Mouse (Mus musculus) ES-E14 (cell line): ENCODE measurements around the gene Plekhg5. TPM values are rescaled to one million over a fixed set of nuclear protein-coding genes. Genes with fewer than 3 reads are reported as not detected.

Experiments
- DNase-seq: peaks from one replicate; pipeline ENCODE4 v3.0.0-alpha.2; 2013; ENCODE audit warnings: low read depth, low spot score
- H3K27ac ChIP-seq: 2 replicates; pipeline ENCODE4 v1.5.1; 2012; ENCODE audit warnings: low read depth, mild to moderate bottlenecking, low read length, moderate library complexity, mixed read lengths; ENCODE audit not compliant: poor library complexity, insufficient read depth, severe bottlenecking
- H3K36me3 ChIP-seq: 2 replicates; pipeline ENCODE4 v1.6.1; 2012; ENCODE audit warnings: mild to moderate bottlenecking, low read length, moderate library complexity, mixed read lengths; ENCODE audit not compliant: control insufficient read depth, poor library complexity, insufficient read depth, severe bottlenecking
- H3K4me1 ChIP-seq, 2 experiments: fragments of 150-350 bp in 1 of 2; sonication (generic) in 1 of 2; 2 replicates each; pipeline ENCODE4 v1.6.1; 2012; ENCODE audit warnings: low read length in 2 of 2, mild to moderate bottlenecking in 1 of 2, mixed read lengths in 1 of 2; ENCODE audit not compliant: control insufficient read depth in 2 of 2, insufficient read depth in 2 of 2, poor library complexity in 1 of 2
- H3K4me3 ChIP-seq, 2 experiments: fragments of 150-350 bp in 1 of 2; sonication (generic) in 1 of 2; 2 replicates each; pipeline ENCODE4 v1.5.1; 2012; ENCODE audit warnings: low read length in 2 of 2, low read depth in 1 of 2, mild to moderate bottlenecking in 1 of 2, mixed read lengths in 1 of 2; ENCODE audit not compliant: insufficient read depth in 1 of 2, poor library complexity in 1 of 2, severe bottlenecking in 1 of 2
- H3K9ac ChIP-seq: 2 replicates; pipeline ENCODE4 v1.6.1; 2012; ENCODE audit warnings: low read depth, mild to moderate bottlenecking, low read length, mixed read lengths; ENCODE audit not compliant: poor library complexity, insufficient read depth, severe bottlenecking
- H3K9me3 ChIP-seq: fragments of 150-350 bp; sonication (generic); 2 replicates; pipeline ENCODE4 v1.6.1; 2012; ENCODE audit warnings: low read depth, mild to moderate bottlenecking, low read length; ENCODE audit not compliant: control insufficient read depth, insufficient read depth
- CHD2 ChIP-seq: IDR thresholded peaks from 2 replicates; pipeline ENCODE4 v1.6.1; 2014; ENCODE audit warnings: mild to moderate bottlenecking, low read depth, low read length, inconsistent platforms
- HCFC1 ChIP-seq: IDR thresholded peaks from 2 replicates; pipeline ENCODE4 v1.6.1; 2012; ENCODE audit warnings: low read length, inconsistent platforms, borderline replicate concordance; ENCODE audit not compliant: insufficient read depth
- MAFK ChIP-seq: IDR thresholded peaks from 2 replicates; pipeline ENCODE4 v1.6.1; 2014; ENCODE audit warnings: mild to moderate bottlenecking, low read depth, low read length, inconsistent platforms; ENCODE audit not compliant: insufficient read depth
- ZC3H11A ChIP-seq: IDR thresholded peaks from 2 replicates; pipeline ENCODE4 v1.6.1; 2012; ENCODE audit warnings: low read depth, mild to moderate bottlenecking, inconsistent platforms, low read length, borderline replicate concordance
- ZNF384 ChIP-seq: IDR thresholded peaks from 2 replicates; pipeline ENCODE4 v1.6.1; 2012; ENCODE audit warnings: low read depth, low read length, inconsistent platforms
- in situ Hi-C, 2 experiments: fragments of 600-800 bp; cut with MboI; formaldehyde crosslinking; loops; one replicate each; pipeline ENCODE4 v1.15.1; 2025; ENCODE audit warnings: low sequenced_read_pairs in 2 of 2, inconsistent platforms in 1 of 2; ENCODE audit not compliant: unreplicated experiment in 2 of 2
- total RNA-seq: library from RNA; depleted of rRNA; stranded (reverse); fragments of 300-350 nt; gene quantifications from 2 replicates; pipeline ENCODE4 v1.2.3, GENCODE M21; 2012

The Plekhg5 gene
- total RNA-seq, 1 experiment: 37.3 TPM

DNA sequence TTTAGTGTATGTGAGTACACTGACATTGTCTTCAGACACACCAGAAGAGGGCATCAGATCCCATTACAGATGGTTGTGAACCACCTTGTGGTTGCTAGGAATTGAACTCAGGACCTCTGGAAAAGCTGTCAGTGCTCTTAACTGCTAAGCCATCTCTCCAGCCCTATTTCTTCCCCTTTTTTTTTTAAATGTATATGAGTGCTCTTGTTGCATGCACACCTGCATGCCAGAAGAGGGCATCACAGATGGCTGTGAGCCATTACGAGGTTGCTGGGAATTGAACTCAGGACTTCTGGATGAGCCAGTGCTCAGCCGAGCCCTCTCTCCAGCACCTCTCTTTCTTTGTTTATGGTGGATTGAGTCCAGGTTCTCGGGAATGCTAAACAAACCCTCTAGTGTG, 37.2 kb downstream of the Plekhg5 start:
- Histone ChIP-seq H3K4me3 (no peak overlapping the region), H3K36me3 (peaks cover 61% of the 10 kb centered on the region), H3K9ac (no peak overlapping the region), H3K9me3 (no peaks in the 10 kb centered on the region), H3K4me1 (peaks cover 2 to 16% of the 10 kb centered on the region in 2 experiments; a peak in 2 of 4 replicates), H3K27ac (no peak overlapping the region)
- in situ Hi-C loops: no loop called here
- DNase-seq: no peak
- no peak for TF ChIP-seq CHD2

DNA sequence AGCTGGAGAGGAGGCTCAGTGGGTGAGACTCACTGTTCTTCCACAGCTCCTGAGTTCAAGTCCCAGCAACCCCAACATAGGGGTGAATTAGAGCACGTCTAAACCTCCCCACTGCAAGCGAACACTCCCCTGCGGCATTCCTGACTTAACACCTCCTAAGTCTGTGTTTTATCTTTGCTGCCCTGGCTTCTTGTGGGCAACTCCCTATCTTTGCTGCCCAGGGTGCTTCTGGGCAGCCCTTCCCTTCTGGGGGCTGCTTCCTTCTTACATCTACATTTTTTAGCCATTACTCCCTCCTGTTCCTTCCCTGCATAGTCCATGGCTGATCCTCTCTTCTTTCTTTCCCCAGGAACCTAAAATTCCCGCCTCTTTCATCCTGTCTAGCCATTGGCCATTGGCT, 38.4 kb downstream of the Plekhg5 start:
- in situ Hi-C loops: no loop called here
- Histone ChIP-seq H3K4me3 (no peak overlapping the region), H3K36me3 (peaks cover 65% of the 10 kb centered on the region)

GRCm38 (mm10) chr4:152112329-152112728, 40.0 kb downstream of the Plekhg5 start:
- TF ChIP-seq HCFC1 (no peak), ZNF384 (no peak), MAFK (no peak), ZC3H11A (no peak), CHD2 (no peak)
- peaks cover 54% of the 10 kb centered on the region for H3K36me3 ChIP-seq
- no peak overlapping the region for H3K4me3 ChIP-seq
- in situ Hi-C loops: no loop called here
- H3K9ac ChIP-seq: no peak overlapping the region
- DNase-seq: no peak
- H3K4me1 ChIP-seq: peaks cover 4 to 21% of the 10 kb centered on the region in 2 experiments; a peak in 2 of 4 replicates
- no peak overlapping the region for H3K27ac ChIP-seq
- no peaks in the 10 kb centered on the region for H3K9me3 ChIP-seq

More for the DNA sequence above, 38.4 kb downstream of the Plekhg5 start:
- TF ChIP-seq ZNF384 (no peak), CHD2 (no peak), ZC3H11A (no peak), HCFC1 (no peak), MAFK (no peak)
- Histone ChIP-seq H3K9me3 (no peaks in the 10 kb centered on the region), H3K4me1 (peaks cover 4 to 20% of the 10 kb centered on the region in 2 experiments; a peak in 2 of 4 replicates), H3K27ac (no peak overlapping the region), H3K9ac (no peak overlapping the region)
- DNase-seq: no peak

- Histone ChIP-seq H3K9ac (peak overlapping the region; percentile 9; the same call in 1 of the 2 replicates), H3K36me3 (peaks cover 39% of the 10 kb centered on the region), H3K4me3 (peak overlapping the region; percentile 42 to 45; a peak in 3 of 4 replicates), H3K4me1 (peaks cover 4 to 18% of the 10 kb centered on the region in 2 experiments; a peak in 1 of 4 replicates), H3K27ac (no peak overlapping the region), H3K9me3 (no peaks in the 10 kb centered on the region)
- in situ Hi-C loops: no loop called here
- DNase-seq: no peak
- TF ChIP-seq HCFC1 (no peak), MAFK (no peak), ZC3H11A (no peak), ZNF384 (no peak), CHD2 (no peak)
These were observed 41.8 kb downstream of the Plekhg5 start for GRCm38 (mm10) chr4:152114080-152114479.

- Histone ChIP-seq H3K36me3 (peaks cover 27% of the 10 kb centered on the region), H3K4me1 (peaks cover 6 to 27% of the 10 kb centered on the region in 2 experiments; a peak in 3 of 4 replicates), H3K4me3 (peak within 1 kb of the TSS; percentile 21 to 56), H3K9me3 (no peaks in the 10 kb centered on the region), H3K9ac (peak within 1 kb of the TSS; percentile 64), H3K27ac (peak within 1 kb of the TSS; percentile 30; the same call in 1 of the 2 replicates)
- in situ Hi-C loops: no loop called here
- TF ChIP-seq HCFC1 (no peak), ZNF384 (no peak), CHD2 (no peak), ZC3H11A (no peak), MAFK (no peak)
- DNase-seq: no peak
These were observed 43.8 kb downstream of the Plekhg5 start, which contains the start of gene Tnfrsf25 for GRCm38 (mm10) chr4:152115921-152116612. Gene Tnfrsf25 (plus strand): TSS chr4:152115934.
